Mouse (Mus musculus) heart, adult 2 months (tissue): ENCODE results near the gene Gm37240. TPM values are rescaled to one million over a fixed set of nuclear protein-coding genes. Genes with fewer than 3 reads are reported as not detected.

Experiments
- DNase-seq, 2 experiments: peaks; one replicate each; pipeline ENCODE4 v3.0.0; 2021
- H3K27ac ChIP-seq: fragments of 200-600 bp; 2 replicates; pipeline ENCODE4 v1.8.1; 2022
- H3K27me3 ChIP-seq: fragments of 200-500 bp; 2 replicates; pipeline ENCODE4 v1.6.1; 2012; ENCODE audit warnings: mild to moderate bottlenecking, low read length, inconsistent platforms, mixed read lengths; ENCODE audit not compliant: control insufficient read depth, insufficient read depth
- H3K36me3 ChIP-seq: fragments of 200-500 bp; 2 replicates; pipeline ENCODE4 v1.6.1; 2012; ENCODE audit warnings: low read length, inconsistent platforms; ENCODE audit not compliant: control insufficient read depth, insufficient read depth
- H3K4me1 ChIP-seq: fragments of 200-500 bp; 2 replicates; pipeline ENCODE4 v1.6.1; 2011; ENCODE audit warnings: low read length; ENCODE audit not compliant: control insufficient read depth, insufficient read depth
- H3K4me3 ChIP-seq: fragments of 200-600 bp; 2 replicates; pipeline ENCODE4 v1.8.1; 2022
- H3K79me2 ChIP-seq: fragments of 200-500 bp; replicated peaks from 2 replicates; pipeline ENCODE4 v1.6.1; 2012; ENCODE audit warnings: mild to moderate bottlenecking, inconsistent platforms, low read length, moderate library complexity, mixed read lengths; ENCODE audit not compliant: control insufficient read depth, insufficient read depth
- H3K9ac ChIP-seq: fragments of 200-500 bp; 2 replicates; pipeline ENCODE4 v1.6.1; 2012; ENCODE audit warnings: low read depth, mild to moderate bottlenecking, control low read depth, inconsistent platforms, low read length, mixed read lengths
- CTCF ChIP-seq: fragments of 200-600 bp; IDR thresholded peaks from 2 replicates; pipeline ENCODE4 v1.8.1; 2022; ENCODE audit warnings: antibody characterized with exemption, mild to moderate bottlenecking, moderate library complexity
- EP300 ChIP-seq: fragments of 200-500 bp; IDR thresholded peaks from 2 replicates; pipeline ENCODE4 v1.6.1; 2011; ENCODE audit warnings: low read depth, low read length, control low read depth; ENCODE audit not compliant: insufficient read depth
- POLR2A ChIP-seq: fragments of 200-500 bp; IDR thresholded peaks from 2 replicates; pipeline ENCODE4 v1.6.1; 2011; ENCODE audit warnings: mild to moderate bottlenecking, low read depth, low read length, control low read depth; ENCODE audit not compliant: insufficient read depth
- WGBS: fragments of 180-500 bp; shearing (Covaris S2); methylation state at CpG from one replicate; pipeline ENCODE4 v1.1.7; 2018; 5-methylcytosine and 5-hydroxymethylcytosine counted together
- intact Hi-C: fragments of 180-260 bp; cut with DNase I; formaldehyde crosslinking; loops from one replicate; pipeline ENCODE4 v1.15.1; 2025
- polyA plus RNA-seq: library from polyadenylated mRNA; depleted of rRNA; stranded (reverse); fragments of >200 nt; gene quantifications from 2 replicates; pipeline ENCODE4 v1.2.3, GENCODE M21; 2012
- total RNA-seq, 2 experiments: library from RNA; stranded (reverse); gene quantifications; 2 replicates each; pipeline ENCODE4 v1.2.3; 2021

The Gm37240 gene
- total and polyA plus RNA-seq, 3 experiments, result 25.0 to 45.3 (median 36.6) TPM

GRCm38 (mm10) chr3:84810803-84811202, 1076.5 kb downstream of the Gm37240 start:
- H3K27ac ChIP-seq, result no peak overlapping the region
- H3K36me3 ChIP-seq, result no peaks in the 10 kb centered on the region
- H3K27me3 ChIP-seq, result no peaks in the 10 kb centered on the region
- H3K4me1 ChIP-seq, result no peaks in the 10 kb centered on the region; the same call in 1 of the 2 replicates
- no peak overlapping the region for H3K4me3 ChIP-seq
- H3K79me2 ChIP-seq, result 0 out of 2 replicates have a peak, but pooled peaks cover 4% of the 10 kb centered on the region
- intact Hi-C loops, result loop anchor here (5.0 kb wide), 2 partner anchors 36 to 76 kb away; no protein-coding TSS in a partner anchor
- DNase-seq, result no peak
- TF ChIP-seq POLR2A, result no peak
- TF ChIP-seq CTCF, result no peak
- TF ChIP-seq EP300, result no peak
- no peak overlapping the region for H3K9ac ChIP-seq

GRCm38 (mm10) chr3:84808906-84809305, 1078.4 kb downstream of the Gm37240 start:
- intact Hi-C loops, result no loop called here
- Histone ChIP-seq H3K4me1 (no peaks in the 10 kb centered on the region; the same call in 1 of the 2 replicates), H3K79me2 (no peaks in the 10 kb centered on the region), H3K9ac (no peak overlapping the region), H3K36me3 (no peaks in the 10 kb centered on the region), H3K27me3 (no peaks in the 10 kb centered on the region), H3K27ac (no peak overlapping the region), H3K4me3 (no peak overlapping the region)
- DNase-seq, result no peak
- TF ChIP-seq EP300 (no peak), POLR2A (no peak), CTCF (no peak)

GRCm38 (mm10) chr3:84807826-84808225, 1079.5 kb downstream of the Gm37240 start:
- Histone ChIP-seq H3K9ac (no peak overlapping the region), H3K79me2 (no peaks in the 10 kb centered on the region), H3K27ac (no peak overlapping the region), H3K4me3 (no peak overlapping the region), H3K27me3 (no peaks in the 10 kb centered on the region), H3K36me3 (no peaks in the 10 kb centered on the region), H3K4me1 (no peaks in the 10 kb centered on the region)
- no peak for TF ChIP-seq POLR2A
- no peak for DNase-seq
- intact Hi-C loops, result no loop called here
- 80% methylated on average over 3 of the region's 3 CpGs for WGBS

GRCm38 (mm10) chr3:84806206-84806605, 1081.1 kb downstream of the Gm37240 start:
- Histone ChIP-seq H3K4me1 (no peaks in the 10 kb centered on the region), H3K9ac (no peak overlapping the region), H3K79me2 (no peaks in the 10 kb centered on the region), H3K36me3 (no peaks in the 10 kb centered on the region), H3K27ac (no peak overlapping the region), H3K4me3 (no peak overlapping the region), H3K27me3 (no peaks in the 10 kb centered on the region)
- 44% methylated on average over 2 of the region's 2 CpGs for WGBS
- intact Hi-C loops, result no loop called here
- no peak for DNase-seq
- TF ChIP-seq CTCF, result no peak
- no peak for TF ChIP-seq POLR2A
- TF ChIP-seq EP300, result no peak

- TF ChIP-seq POLR2A, result no peak
- Histone ChIP-seq H3K4me3 (no peak overlapping the region), H3K79me2 (no peaks in the 10 kb centered on the region), H3K27ac (no peak overlapping the region), H3K27me3 (no peaks in the 10 kb centered on the region), H3K4me1 (no peaks in the 10 kb centered on the region), H3K36me3 (no peaks in the 10 kb centered on the region), H3K9ac (no peak overlapping the region)
- DNase-seq, result no peak
- 44% methylated on average over 9 of the region's 9 CpGs for WGBS
- intact Hi-C loops, result no loop called here
Measured at GRCm38 (mm10) chr3:84804036-84804435, 1083.3 kb downstream of the Gm37240 start.

GRCm38 (mm10) chr3:84787914-84788313, 1099.4 kb downstream of the Gm37240 start:
- H3K9ac ChIP-seq, result no peak overlapping the region
- no peak for DNase-seq
- no peak overlapping the region for H3K4me3 ChIP-seq
- H3K27me3 ChIP-seq, result no peaks in the 10 kb centered on the region
- H3K36me3 ChIP-seq, result no peaks in the 10 kb centered on the region
- H3K79me2 ChIP-seq, result no peaks in the 10 kb centered on the region
- TF ChIP-seq CTCF (no peak), POLR2A (no peak), EP300 (no peak)
- no peaks in the 10 kb centered on the region for H3K4me1 ChIP-seq
- intact Hi-C loops, result no loop called here
- no peak overlapping the region for H3K27ac ChIP-seq
- 90% methylated on average over 4 of the region's 4 CpGs for WGBS
